Mouse (Mus musculus): Measurements from ENCODE around the gene Mapk13. TPM values are rescaled to one million over a fixed set of nuclear protein-coding genes. Genes with fewer than 3 reads are reported as not detected.

Gene Mapk13
- total and polyA plus RNA-seq, 3 experiments: 0.04 to 1.4 TPM; not detected in 1

DNA sequence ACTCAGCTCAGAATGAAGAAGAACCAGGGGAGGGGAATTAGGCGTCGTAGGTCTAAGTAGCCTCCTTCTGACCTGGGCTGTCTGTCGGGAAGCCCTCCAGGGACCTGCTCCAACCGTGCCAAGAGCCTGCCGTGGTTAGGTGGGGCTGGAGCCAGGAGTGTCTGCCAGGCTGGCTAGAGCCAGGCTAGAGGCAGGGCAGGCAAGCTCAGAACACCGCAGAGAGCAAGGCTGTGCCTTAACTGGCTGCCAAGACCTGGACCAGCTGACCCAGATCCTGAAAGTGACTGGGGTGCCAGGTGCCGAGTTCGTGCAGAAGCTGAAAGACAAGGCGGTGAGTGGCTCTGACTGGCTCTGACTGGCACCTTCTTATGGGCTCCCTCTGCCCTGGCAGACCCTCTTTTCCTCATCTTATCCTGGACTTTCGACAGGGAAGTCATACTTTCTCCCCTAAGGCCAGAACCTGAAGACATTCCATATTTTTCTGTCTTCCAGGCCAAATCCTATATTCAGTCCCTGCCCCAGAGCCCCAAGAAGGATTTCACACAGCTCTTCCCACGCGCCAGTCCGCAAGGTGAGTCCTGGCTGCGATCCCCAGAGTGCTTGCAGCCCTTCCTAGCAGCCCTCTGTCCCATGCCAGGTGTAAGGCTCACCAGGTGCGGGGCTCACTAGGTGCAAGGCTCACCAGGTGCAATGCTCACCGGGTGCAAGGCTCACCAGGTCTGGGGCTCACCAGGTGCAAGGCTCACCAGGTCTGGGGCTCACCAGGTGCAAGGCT lies 8.3 kb downstream of the Mapk13 start:
- Histone ChIP-seq H3K36me3 (ENCODE audit: control insufficient read depth in 1 of 2, insufficient read depth in 2 of 2, low read length in 2 of 2) (no peaks in the 10 kb centered on the region), H3K79me2 (ENCODE audit: control insufficient read depth, insufficient read depth, low read length, poor library complexity) (no peaks in the 10 kb centered on the region), H3K9ac (ENCODE audit: control insufficient read depth, low read depth, low read length, poor library complexity, severe bottlenecking) (no peak overlapping the region), H3K4me3 (ENCODE audit: control insufficient read depth in 1 of 2, insufficient read depth in 1 of 2, low read depth in 2 of 2, low read length in 2 of 2) (no peak overlapping the region), H3K27me3 (ENCODE audit: control insufficient read depth in 1 of 2, insufficient read depth in 2 of 2, low read length in 2 of 2) (no peaks in the 10 kb centered on the region), H3K27ac (ENCODE audit: control insufficient read depth, low read depth, low read length) (no peak overlapping the region), H3K9me3 (replicated peaks; ENCODE audit: insufficient read depth, low read length) (no peaks in the 10 kb centered on the region), H3K4me1 (ENCODE audit: control insufficient read depth in 1 of 2, insufficient read depth in 2 of 2, low read length in 2 of 2) (0 out of 4 replicates have a peak, but pooled peaks cover 0 to 2% of the 10 kb centered on the region in 2 experiments)
- no peak for DNase-seq (ENCODE audit: low read depth, low spot score)
- TF ChIP-seq USF1 (IDR thresholded peaks at IDR 0.05; ENCODE audit: low read depth, low read length): no peak
- no peak for TF ChIP-seq RCOR1 (IDR thresholded peaks at IDR 0.05; ENCODE audit: low read depth, low read length)
- TF ChIP-seq ETS1 (IDR thresholded peaks at IDR 0.05; ENCODE audit: low read depth, low read length): no peak
- TF ChIP-seq GABPA (IDR thresholded peaks at IDR 0.05; ENCODE audit: low read depth, low read length): no peak
- no peak for TF ChIP-seq SMC3 (IDR thresholded peaks at IDR 0.05; ENCODE audit: low read depth, low read length)
- no peak for TF ChIP-seq MAX (IDR thresholded peaks at IDR 0.05; ENCODE audit: low read length)
- no peak for TF ChIP-seq NRF1 (IDR thresholded peaks at IDR 0.05; ENCODE audit: insufficient read depth, low read depth, low read length, poor library complexity, severe bottlenecking)
- no peak for TF ChIP-seq TAL1 (IDR thresholded peaks at IDR 0.05; ENCODE audit: low read length)
- no peak for TF ChIP-seq KAT2A (conservative IDR thresholded peaks at IDR 0.05; ENCODE audit: low read depth, low read length)
- no peak for TF ChIP-seq TBP (IDR thresholded peaks at IDR 0.05; ENCODE audit: low read depth, low read length)
- no peak for TF ChIP-seq EP300 (IDR thresholded peaks at IDR 0.05; ENCODE audit: low read depth in 1 of 2, low read length in 2 of 2)
- TF ChIP-seq MAFK (IDR thresholded peaks at IDR 0.05; ENCODE audit: borderline replicate concordance, low read depth, low read length): no peak
- TF ChIP-seq HCFC1 (IDR thresholded peaks at IDR 0.05; ENCODE audit: low read depth, low read length): no peak

DNA sequence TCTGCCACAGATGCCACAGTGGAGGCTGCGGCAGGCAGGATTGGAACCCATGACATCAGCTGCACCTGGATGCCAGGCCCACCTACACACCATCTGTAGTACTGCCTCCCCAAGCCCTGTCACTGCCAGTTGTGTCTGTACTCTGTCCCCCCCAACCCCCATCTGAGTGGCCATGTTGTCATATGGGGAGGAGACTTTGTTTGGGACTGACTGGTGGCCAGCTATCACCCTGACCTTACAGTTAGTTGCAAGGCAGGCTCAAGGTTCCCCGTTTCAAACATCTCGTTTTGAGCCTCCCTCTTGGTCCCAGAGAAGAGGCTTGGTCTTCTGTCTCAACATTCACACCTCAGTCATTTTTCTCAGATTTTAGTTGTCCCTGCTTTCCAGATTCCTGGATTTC lies 10.6 kb downstream of the Mapk13 start:
- Histone ChIP-seq H3K9ac (ENCODE audit: control insufficient read depth, low read depth, low read length, poor library complexity, severe bottlenecking) (no peak overlapping the region), H3K27ac (ENCODE audit: control insufficient read depth, low read depth, low read length) (no peak overlapping the region), H3K4me3 (ENCODE audit: control insufficient read depth in 1 of 2, insufficient read depth in 1 of 2, low read depth in 2 of 2, low read length in 2 of 2) (no peak overlapping the region), H3K79me2 (ENCODE audit: control insufficient read depth, insufficient read depth, low read length, poor library complexity) (no peaks in the 10 kb centered on the region), H3K36me3 (ENCODE audit: control insufficient read depth in 1 of 2, insufficient read depth in 2 of 2, low read length in 2 of 2) (no peaks in the 10 kb centered on the region), H3K9me3 (replicated peaks; ENCODE audit: insufficient read depth, low read length) (no peaks in the 10 kb centered on the region), H3K27me3 (ENCODE audit: control insufficient read depth in 1 of 2, insufficient read depth in 2 of 2, low read length in 2 of 2) (no peaks in the 10 kb centered on the region), H3K4me1 (ENCODE audit: control insufficient read depth in 1 of 2, insufficient read depth in 2 of 2, low read length in 2 of 2) (0 out of 4 replicates have a peak, but pooled peaks cover 0 to 2% of the 10 kb centered on the region in 2 experiments)
- no peak for DNase-seq (ENCODE audit: low read depth, low spot score)
- no peak for TF ChIP-seq ZKSCAN1 (IDR thresholded peaks at IDR 0.05; ENCODE audit: low read depth, low read length)
- no peak for TF ChIP-seq KAT2A (conservative IDR thresholded peaks at IDR 0.05; ENCODE audit: low read depth, low read length)
- TF ChIP-seq USF1 (IDR thresholded peaks at IDR 0.05; ENCODE audit: low read depth, low read length): no peak
- TF ChIP-seq USF2 (IDR thresholded peaks at IDR 0.05; ENCODE audit: borderline replicate concordance in 1 of 2, insufficient read depth in 1 of 2, low read depth in 1 of 2, low read length in 2 of 2): no peak
- TF ChIP-seq POLR2A (IDR thresholded peaks at IDR 0.05; ENCODE audit: control insufficient read depth in 1 of 2, insufficient read depth in 1 of 2, low read depth in 1 of 2, low read length in 2 of 2, poor library complexity in 1 of 2): no peak
- TF ChIP-seq CHD1 (IDR thresholded peaks at IDR 0.05; ENCODE audit: low read depth, low read length): no peak
- TF ChIP-seq MYB (IDR thresholded peaks at IDR 0.05; ENCODE audit: low read depth, low read length): no peak
- TF ChIP-seq HCFC1 (IDR thresholded peaks at IDR 0.05; ENCODE audit: low read depth, low read length): no peak
- no peak for TF ChIP-seq BHLHE40 (IDR thresholded peaks at IDR 0.05; ENCODE audit: borderline replicate concordance, low read depth, low read length)
- TF ChIP-seq ZMIZ1 (IDR thresholded peaks at IDR 0.05; ENCODE audit: low read depth, low read length): no peak
- TF ChIP-seq NRF1 (IDR thresholded peaks at IDR 0.05; ENCODE audit: insufficient read depth, low read depth, low read length, poor library complexity, severe bottlenecking): no peak
- TF ChIP-seq E2F4 (IDR thresholded peaks at IDR 0.05; ENCODE audit: borderline replicate concordance, low read depth, low read length): no peak
- no peak for TF ChIP-seq NELFE (IDR thresholded peaks at IDR 0.05; ENCODE audit: low read depth, low read length)
- TF ChIP-seq POLR2AphosphoS5 (IDR thresholded peaks at IDR 0.05; ENCODE audit: borderline replicate concordance, low read depth, low read length): no peak
- no peak for TF ChIP-seq ZNF384 (IDR thresholded peaks at IDR 0.05; ENCODE audit: low read depth, low read length)
- TF ChIP-seq GABPA (IDR thresholded peaks at IDR 0.05; ENCODE audit: low read depth, low read length): no peak
- TF ChIP-seq MAZ (IDR thresholded peaks at IDR 0.05; ENCODE audit: low read depth, low read length): no peak
- TF ChIP-seq MAX (IDR thresholded peaks at IDR 0.05; ENCODE audit: low read length): no peak

All from MEL (cell line).